Mouse (Mus musculus): Measurements from ENCODE around the gene Ece1.

GRCm38 (mm10) chr4:137858371-137858770 lies 3.7 kb upstream of the Ece1 start:
- TF ChIP-seq CTCF (IDR thresholded peaks at IDR 0.05; ENCODE audit: control insufficient read depth, insufficient read depth, insufficient replicate concordance, low read depth, low read length) = no peak
- TF ChIP-seq POLR2A (IDR thresholded peaks at IDR 0.05; ENCODE audit: control insufficient read depth, low read depth, low read length) = no peak

Data from testis, adult 2 months (tissue).